Mouse (Mus musculus) CH12.LX (cell line): ENCODE data around the gene Aagab.

Experiments
- BHLHE40 ChIP-seq: IDR thresholded peaks from 2 replicates; pipeline ENCODE4 v1.6.1; 2011; ENCODE audit warnings: mild to moderate bottlenecking, low read depth, low read length, improper control_type of control experiment
- CHD1 ChIP-seq: IDR thresholded peaks from 2 replicates; pipeline ENCODE4 v1.6.1; 2012; ENCODE audit warnings: low read depth, low read length, improper control_type of control experiment, inconsistent platforms
- CTCF ChIP-seq, 2 experiments: IDR thresholded peaks in 1 of 2; conservative IDR thresholded peaks in 1 of 2; 2 replicates each; pipeline ENCODE4 v1.5.1; 2011 to 2012; ENCODE audit warnings: low read depth in 2 of 2, low read length in 2 of 2, improper control_type of control experiment in 1 of 2, inconsistent platforms in 1 of 2, mild to moderate bottlenecking in 1 of 2, moderate library complexity in 1 of 2
- E2F4 ChIP-seq: IDR thresholded peaks from 2 replicates; pipeline ENCODE4 v1.6.1; 2011; ENCODE audit warnings: low read depth, low read length, improper control_type of control experiment; ENCODE audit not compliant: insufficient replicate concordance
- EP300 ChIP-seq: IDR thresholded peaks from 2 replicates; pipeline ENCODE4 v1.6.1; 2011; ENCODE audit warnings: low read length, improper control_type of control experiment
- GABPA ChIP-seq: IDR thresholded peaks from 2 replicates; pipeline ENCODE4 v1.6.1; 2012; ENCODE audit warnings: low read depth, low read length, improper control_type of control experiment, inconsistent platforms; ENCODE audit not compliant: insufficient replicate concordance
- JUND ChIP-seq: conservative IDR thresholded peaks from 2 replicates; pipeline ENCODE4 v1.6.1; 2011; ENCODE audit warnings: low read depth, low read length, improper control_type of control experiment
- MYC ChIP-seq: IDR thresholded peaks from 2 replicates; pipeline ENCODE4 v1.6.1; 2011; ENCODE audit warnings: low read depth, mild to moderate bottlenecking, improper control_type of control experiment, low read length
- POLR2A ChIP-seq: IDR thresholded peaks from 2 replicates; pipeline ENCODE4 v1.6.1; 2011; ENCODE audit warnings: low read depth, mild to moderate bottlenecking, improper control_type of control experiment, low read length
- TBP ChIP-seq: conservative IDR thresholded peaks from 2 replicates; pipeline ENCODE4 v1.6.1; 2011; ENCODE audit warnings: low read depth, low read length, improper control_type of control experiment
- USF1 ChIP-seq: IDR thresholded peaks from 2 replicates; pipeline ENCODE4 v1.6.1; 2014; ENCODE audit warnings: low read depth, mild to moderate bottlenecking, inconsistent platforms, low read length, improper control_type of control experiment
- ZC3H11A ChIP-seq: IDR thresholded peaks from 2 replicates; pipeline ENCODE4 v1.6.1; 2012; ENCODE audit warnings: low read depth, mild to moderate bottlenecking, inconsistent platforms, low read length, improper control_type of control experiment

DNA sequence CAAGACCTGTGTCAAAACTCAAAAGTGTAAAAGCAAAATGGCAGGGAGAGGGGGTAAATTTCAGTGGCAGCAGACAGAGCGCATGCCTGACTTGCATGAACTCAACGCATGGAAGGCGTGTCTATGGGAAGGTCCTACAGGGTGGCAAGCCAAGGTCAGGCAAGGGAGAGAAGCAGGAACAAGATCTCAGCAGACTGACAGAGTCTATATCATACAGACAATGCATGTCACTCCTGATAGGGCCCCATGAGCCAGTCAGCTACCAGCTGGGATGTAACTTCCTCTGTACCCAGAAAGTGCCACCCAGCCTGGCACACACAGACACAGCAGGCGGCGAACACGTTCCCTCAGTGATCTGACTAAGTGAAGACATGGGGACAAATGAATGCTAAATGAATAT lies 81.8 kb downstream of the Aagab start:
- TF ChIP-seq CTCF (conservative IDR thresholded peaks at IDR 0.05 in 1 of 2, IDR thresholded peaks at IDR 0.05 in 1 of 2; ENCODE audit: low read depth in 2 of 2, low read length in 2 of 2), result no peak
- no peak for TF ChIP-seq USF1
- TF ChIP-seq POLR2A, result no peak
- TF ChIP-seq ZC3H11A, result no peak
- TF ChIP-seq EP300, result no peak
- TF ChIP-seq JUND, result no peak
- TF ChIP-seq GABPA, result no peak
- no peak for TF ChIP-seq MYC
- TF ChIP-seq E2F4, result no peak
- no peak for TF ChIP-seq CHD1
- TF ChIP-seq TBP, result no peak
- TF ChIP-seq BHLHE40, result no peak
